Mouse (Mus musculus) left cerebral cortex, postnatal 25 days (tissue): ENCODE data around the gene Anxa7. TPM values are rescaled to one million over a fixed set of nuclear protein-coding genes. Genes with fewer than 3 reads are reported as not detected.

Source experiments
- DNase-seq, 2 experiments: peaks; one replicate each; pipeline ENCODE4 v3.0.0; 2022; ENCODE audit warnings: low spot score in 2 of 2, mixed read lengths in 1 of 2
- intact Hi-C: fragments of 180-260 bp; cut with DNase I; formaldehyde crosslinking; loops from one replicate; pipeline ENCODE4 v1.15.1; 2025
- total RNA-seq, 2 experiments: library from RNA; stranded (reverse); gene quantifications; 2 replicates each; pipeline ENCODE4 v1.2.3; 2021

Gene Anxa7
- 10 to 100 TPM; 57.5 to 58.2 TPM for total RNA-seq

DNA sequence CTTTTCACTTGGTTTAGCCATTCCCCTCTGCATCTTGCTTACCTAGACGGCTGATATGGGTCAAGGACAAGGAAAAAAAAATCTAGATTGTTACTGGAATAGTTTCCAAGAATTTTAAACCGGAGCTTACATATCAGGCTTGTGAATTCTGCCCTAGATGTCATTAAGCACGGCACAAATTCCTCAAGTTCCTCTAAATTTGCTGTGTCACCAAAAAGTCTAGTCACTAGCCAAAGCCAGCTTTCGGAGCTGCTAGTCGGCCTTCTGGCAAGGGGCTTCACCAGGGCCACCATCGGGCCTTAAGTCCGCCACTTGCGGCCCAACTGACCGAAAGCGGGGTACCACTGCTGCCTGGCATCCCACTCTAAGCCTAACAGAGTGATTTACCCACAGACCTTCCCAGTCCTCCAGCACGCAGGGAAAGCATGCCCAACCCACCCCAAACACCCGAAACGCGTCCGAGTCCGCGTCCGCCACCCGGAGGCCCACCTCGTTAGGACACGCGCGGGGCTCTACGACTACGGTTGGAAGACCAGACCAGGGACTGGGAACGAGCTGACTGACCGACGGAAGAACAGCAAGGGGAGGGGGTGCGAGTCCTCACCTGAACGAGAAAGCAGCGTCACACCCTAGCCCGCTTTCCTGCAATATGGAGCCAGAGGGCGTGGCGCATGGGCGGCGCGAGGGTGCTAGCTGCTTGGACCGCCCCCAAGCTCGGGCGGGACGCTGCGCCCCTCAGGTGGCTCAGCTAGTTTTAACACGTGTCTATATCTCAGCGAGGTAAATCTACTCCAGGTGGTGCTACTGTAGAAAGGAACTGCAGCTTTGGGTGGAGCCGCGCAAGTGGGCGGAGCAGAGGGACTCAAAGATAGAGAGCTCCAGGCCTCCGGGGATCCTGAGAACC, at the start of gene Anxa7:
Anxa7 (minus strand) TSS at position 843 of the 904 bp plus-strand sequence.
- peak; percentile 76 to 79 for DNase-seq
- intact Hi-C loops, result no loop called here

DNA sequence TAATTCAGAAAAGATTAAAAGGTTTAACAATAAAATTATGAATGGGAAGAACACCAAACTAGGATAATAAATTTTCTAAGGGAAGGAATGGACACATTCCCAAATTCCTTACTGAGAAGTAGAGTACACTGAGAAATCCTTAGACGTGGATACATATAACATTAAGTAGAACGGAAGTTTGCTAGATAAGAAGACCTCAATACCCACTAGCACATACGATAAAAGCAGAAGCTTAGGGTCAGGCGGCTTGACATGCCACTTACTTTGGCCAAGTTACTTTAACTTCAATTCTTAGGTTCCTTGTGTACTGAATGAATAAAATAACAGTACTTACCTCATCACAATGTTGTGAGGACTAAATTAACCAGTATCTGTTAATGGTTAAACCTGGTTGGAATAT, 49.7 kb upstream of the Anxa7 start:
- no peak for DNase-seq
- intact Hi-C loops, result no loop called here

DNA sequence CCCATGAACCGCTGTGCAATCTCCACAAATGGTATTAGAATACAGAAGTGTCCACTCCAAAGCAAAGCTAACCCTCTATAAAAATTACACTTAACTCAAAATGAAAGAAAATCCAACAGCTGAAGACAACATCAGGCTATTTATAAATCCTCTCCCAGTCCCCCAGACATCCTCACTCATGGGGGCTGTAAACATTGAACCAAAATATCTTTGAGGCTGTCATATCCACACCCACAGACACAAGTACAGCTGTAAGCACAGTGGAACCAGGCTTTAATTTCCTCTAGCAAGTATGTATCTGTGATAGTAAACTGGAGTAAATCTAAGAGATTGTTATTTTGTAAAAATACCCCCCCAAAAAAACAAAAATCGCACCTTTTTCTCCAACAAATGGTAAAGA, 40.2 kb upstream of the Anxa7 start:
- intact Hi-C loops, result no loop called here

DNA sequence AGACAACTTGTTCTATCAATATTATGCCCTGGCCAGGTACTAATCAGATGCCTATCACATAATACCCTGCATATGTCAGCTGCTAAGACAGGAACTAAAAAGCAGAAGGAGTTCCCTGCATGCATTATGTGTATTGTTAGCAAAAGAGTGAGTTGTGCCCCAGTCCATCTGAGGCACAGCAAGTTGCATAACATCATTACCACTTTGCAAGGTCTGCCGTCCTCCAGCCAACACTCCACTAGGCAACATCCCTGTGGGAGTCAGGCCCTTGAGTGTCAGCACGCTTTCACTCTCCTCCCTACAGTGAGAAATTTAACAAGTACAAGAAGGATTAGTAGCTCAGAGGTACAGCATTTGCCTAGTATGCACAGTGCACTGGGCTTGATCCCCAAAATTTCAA, 28.5 kb upstream of the Anxa7 start:
- peak in 1 of 2 experiments; percentile 15 for DNase-seq

More for the DNA sequence above, 40.2 kb upstream of the Anxa7 start:
- DNase-seq, result peak in 1 of 2 experiments; percentile 53

DNA sequence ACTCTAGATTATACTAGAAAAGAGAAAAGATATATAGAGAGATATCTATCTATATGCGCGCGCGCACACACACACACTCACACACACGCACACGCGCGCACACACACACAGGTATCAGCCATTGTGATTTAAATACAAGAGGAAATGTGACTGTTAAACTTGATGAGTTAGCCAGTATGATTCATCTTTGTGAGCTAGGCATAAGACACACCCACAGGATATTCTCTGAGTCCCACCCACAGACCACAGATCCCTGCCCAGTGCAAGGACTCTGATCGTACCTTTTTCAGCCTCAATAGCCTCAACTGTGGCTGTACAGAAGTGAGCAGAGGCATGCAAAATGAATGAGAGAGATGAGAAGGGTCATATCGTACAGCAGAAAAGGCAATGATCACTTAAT, 23.0 kb upstream of the Anxa7 start:
- peak in 1 of 2 experiments; percentile 22 for DNase-seq
- intact Hi-C loops, result no loop called here

More for the DNA sequence above, 28.5 kb upstream of the Anxa7 start:
- intact Hi-C loops, result no loop called here

DNA sequence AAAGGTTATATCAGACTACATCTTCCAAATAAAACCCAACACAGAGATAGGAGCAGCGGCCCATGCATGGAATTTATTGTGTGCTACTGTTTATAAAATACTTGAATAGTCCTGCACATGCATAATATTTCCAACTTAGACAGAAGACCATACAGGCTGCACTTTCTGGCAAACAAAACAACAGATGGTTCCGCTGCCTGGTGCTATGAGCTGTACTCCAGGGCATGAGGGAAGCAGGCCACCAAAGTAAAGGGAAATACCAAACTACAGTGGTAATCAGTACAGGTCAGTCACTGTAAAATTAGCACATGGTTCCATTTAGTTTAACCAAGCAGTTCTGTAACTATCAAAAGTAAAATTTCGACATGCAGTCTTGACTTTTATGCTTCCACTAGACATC, 20.0 kb upstream of the Anxa7 start:
- intact Hi-C loops, result no loop called here
- DNase-seq, result no peak

DNA sequence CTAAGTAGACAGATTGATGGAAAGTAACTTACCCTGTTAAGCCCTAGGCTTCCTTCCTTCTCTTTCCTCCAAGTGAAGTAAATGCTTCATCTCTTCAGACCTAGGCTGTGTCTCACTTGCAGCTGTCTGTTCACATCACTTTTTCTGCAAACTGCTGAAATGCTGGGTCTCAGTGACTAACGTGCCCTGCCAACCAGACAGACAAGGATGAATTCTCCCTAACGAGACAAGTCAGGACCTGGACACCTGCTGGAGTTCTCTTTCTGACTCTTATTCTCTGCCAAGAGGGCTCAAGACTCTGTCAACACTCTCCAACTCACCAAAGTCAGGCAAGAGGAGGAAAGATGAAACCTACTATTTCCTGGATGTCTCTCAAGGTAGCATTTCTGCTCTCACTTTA, 16.7 kb upstream of the Anxa7 start, which contains the start of gene Mss51:
Mss51 (minus strand) TSS at position 299 of the 400 bp plus-strand sequence.
- intact Hi-C loops, result no loop called here

DNA sequence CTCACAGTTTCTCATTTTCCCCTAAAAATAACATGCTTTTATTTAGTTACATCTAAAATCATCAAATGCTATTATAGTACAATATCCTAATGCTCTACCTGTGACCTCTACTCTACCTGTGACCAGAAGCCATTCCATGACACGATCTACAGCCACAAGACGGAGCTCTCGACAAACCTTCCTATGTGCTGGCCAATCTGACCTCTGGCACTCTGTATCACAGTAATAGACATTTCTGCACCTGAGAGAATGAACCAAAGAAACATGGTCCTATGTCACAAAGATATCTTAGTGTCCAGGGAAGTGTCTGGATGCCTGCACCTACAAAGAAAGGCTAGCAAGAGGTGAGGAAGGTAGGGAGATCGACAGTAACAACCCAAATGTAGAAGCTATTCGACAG, 6.1 kb upstream of the Anxa7 start:
- no peak for DNase-seq
- intact Hi-C loops, result no loop called here

More for the DNA sequence above, 16.7 kb upstream of the Anxa7 start, which contains the start of gene Mss51:
- DNase-seq, result no peak

DNA sequence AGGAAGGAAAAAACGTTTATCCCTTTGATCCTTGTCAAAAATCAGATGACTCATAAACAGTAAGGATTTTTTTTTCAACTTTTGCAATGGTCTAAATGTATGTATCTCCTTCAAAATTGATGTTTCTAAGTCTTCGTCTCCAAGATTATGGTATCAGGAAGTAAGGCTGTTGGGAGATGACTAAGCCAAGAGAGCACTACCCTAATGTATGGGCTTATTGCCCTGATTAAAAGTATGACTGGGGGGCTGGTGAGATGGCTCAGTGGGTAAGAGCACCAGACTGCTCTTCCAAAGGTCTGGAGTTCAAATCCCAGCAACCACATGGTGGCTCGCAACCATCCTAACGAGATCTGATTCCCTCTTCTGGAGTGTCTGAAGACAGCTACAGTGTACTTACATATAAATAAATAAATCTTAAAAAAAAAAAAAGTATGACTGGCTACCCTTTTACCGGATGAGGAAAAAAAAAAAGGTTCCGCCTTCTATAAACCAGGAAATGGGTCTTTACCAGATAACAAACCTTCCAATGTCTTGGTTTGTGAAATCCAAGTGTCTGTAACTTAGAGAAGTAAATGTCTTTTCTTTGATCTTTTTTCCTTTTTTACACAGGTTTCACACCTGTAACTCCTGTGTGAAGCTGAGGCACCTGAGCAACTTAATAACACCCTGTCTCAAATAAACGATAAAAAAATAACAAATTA, 2.3 kb upstream of the Anxa7 start:
- DNase-seq, result no peak
- intact Hi-C loops, result no loop called here

DNA sequence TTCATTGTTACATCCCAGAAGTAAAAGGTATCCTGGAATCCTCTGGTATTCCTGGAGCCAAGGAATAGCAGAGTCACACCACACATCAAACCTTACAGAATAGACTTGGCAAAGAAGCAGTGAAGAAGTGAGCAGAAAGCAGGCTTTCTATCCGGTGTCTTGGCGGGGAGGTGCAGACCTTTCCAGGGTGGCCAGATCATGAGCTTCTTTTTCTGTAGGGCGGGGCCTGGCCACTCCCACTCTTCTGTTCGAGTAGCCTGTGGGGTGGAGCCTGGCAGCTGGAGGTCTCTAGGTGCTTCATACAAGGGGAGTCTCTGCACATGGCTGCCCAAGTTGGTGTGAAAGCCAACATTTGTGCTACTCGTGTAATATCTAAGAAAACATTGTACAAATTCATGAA, 1.3 kb upstream of the Anxa7 start:
- no peak for DNase-seq
- intact Hi-C loops, result no loop called here

DNA sequence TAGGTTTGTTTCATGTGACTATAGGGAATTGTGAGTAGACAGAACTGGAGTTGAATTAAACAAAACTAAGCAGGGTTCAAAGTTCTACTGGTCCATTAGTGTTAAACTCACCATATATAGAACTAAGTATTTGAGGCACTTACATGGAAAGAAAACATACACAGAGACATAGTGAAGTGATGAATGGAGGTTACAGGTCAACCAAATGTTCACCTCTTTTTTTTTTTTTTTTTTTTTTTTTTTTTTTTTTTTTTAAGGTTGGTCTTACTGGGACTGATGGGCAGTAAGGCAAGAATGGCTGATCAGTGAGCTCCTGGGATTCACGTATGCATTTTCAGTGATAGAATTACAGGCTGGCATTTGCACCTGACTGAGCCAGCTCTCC, 254 bp upstream of the Anxa7 start:
- no peak for DNase-seq
- intact Hi-C loops, result no loop called here

DNA sequence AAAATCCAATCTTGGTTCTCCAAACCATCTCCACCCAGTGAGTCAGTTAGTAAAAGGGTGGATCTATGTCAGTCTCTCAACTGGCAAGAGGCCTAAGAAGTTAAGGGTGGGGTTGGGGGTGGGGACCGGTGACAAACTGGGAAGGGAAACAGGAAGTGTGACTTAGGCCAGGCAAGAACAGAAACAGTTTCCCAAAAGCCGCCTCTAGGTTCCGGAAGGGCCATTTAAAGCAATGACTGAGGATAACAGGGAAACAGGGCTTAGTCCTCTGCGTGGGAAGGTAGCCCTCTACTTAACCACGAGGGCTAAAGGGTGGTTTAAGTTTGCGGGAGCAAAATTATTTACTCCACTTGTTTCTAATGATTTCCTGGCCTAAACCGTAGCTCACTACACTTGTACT, 1.1 kb downstream of the Anxa7 start:
- intact Hi-C loops, result no loop called here
- DNase-seq, result peak in 1 of 2 experiments; percentile 32

DNA sequence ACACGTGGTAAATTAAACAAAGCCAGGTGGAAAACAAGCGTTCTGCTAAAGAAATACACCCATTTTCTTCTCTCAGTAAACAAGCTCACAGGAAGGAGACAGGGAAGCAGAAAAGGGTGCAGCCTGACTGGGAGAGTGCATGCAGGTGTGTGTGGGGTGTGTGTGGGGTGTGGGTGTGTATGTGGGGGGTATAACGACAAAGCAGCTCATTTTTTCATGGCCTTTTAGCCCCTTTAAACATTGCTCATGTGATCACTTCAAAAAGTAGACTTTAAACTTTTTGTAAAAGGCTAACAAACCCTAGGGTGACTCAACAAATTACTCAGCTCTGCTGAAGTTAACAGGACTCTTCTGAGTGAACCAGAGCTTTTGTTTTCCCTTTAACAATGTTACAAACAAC, 1.5 kb downstream of the Anxa7 start:
- no peak for DNase-seq
- intact Hi-C loops, result no loop called here

DNA sequence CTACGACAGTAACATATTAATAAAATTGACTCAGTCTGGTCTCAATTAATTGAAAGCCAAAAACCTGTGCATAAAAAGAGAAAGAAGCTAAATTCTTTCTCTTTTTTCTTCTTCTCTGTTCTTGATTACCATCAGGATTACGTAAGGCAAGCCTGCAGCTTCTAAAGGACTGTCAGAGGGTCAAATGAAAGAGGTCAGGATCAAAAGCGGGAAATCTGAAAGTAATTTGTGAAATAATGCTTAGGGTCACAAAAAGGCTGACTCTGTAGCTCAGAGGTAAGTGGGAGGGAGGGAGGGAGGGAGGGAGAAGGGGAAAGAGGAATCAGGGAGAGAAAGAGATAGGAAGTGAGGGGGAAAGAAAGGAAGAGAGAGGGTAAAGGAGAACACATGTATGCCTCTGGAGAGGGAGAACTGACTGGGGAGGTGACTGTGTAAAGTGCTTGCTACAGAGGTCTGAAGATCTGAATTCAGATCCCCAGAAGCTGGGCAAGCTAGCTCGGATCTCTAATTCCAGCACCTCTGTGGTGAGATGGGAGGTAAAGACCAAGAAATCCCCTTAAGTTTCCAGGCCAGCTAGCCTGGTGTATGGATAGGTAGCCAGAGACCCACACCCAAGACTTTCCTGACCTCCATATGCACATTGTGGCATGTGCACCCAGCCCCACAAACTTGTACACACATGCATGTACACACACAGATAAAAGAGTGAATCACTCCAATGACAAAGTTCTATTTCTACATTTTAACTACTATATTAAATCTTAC, 2.5 kb downstream of the Anxa7 start:
- DNase-seq, result no peak
- intact Hi-C loops, result no loop called here

DNA sequence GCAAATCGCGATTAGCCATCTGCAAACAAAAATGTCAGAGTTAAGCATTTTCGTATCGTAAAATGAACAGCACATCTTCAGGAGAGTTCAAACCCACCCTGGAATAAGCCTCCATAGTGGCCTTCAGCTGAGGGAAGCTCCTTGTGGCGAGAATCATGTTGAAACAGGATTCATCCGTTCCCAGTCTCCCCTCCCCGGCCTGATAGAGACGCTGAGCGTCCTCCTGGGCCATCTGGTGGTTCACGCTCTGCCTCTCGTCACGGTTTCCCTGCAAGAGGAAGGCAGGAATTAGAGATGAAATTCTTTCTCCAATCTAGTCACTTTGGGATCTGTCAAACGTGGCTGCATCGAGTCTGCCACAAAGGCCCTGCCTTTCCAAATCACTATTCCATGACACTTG, 19.7 kb downstream of the Anxa7 start:
- no peak for DNase-seq
- intact Hi-C loops, result no loop called here

DNA sequence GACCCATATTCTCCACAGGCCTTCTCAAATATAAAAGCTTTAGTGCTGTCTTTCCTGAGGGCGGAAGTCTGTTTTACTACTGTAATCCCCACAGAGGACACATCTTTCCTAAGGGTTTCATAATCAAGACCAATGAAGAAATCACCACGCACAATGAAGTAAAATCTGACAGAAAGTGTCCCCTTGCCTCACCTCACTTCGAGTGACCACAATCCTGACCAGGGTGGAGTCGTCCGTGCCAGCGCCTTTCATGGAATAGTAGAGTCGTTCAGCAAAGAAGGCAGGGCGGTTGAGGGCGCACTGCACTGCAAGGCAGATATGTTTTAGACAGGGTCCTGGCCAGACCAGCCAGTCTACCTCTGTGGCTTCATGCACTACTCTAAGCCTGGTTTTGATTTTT, 21.6 kb downstream of the Anxa7 start:
- DNase-seq, result no peak
- intact Hi-C loops, result no loop called here

DNA sequence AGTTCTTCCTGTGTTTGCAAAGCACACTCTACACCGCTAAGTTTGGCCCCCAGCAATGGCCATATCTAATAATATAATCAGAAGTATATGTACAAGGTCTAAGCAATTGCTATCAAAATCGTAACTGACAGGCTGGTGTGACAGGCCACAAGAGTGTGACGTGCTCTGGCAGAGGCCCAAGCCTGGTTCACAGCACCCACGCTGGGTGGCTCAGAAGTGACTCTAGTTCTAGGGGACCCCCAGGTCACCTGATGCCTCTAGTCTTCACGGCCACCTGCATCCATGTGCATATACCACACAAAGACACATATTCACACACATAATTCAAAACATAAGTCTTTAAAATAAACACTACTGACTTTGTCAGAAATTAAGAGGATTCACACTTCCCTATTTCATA, 27.0 kb downstream of the Anxa7 start:
- intact Hi-C loops, result no loop called here
- no peak for DNase-seq

DNA sequence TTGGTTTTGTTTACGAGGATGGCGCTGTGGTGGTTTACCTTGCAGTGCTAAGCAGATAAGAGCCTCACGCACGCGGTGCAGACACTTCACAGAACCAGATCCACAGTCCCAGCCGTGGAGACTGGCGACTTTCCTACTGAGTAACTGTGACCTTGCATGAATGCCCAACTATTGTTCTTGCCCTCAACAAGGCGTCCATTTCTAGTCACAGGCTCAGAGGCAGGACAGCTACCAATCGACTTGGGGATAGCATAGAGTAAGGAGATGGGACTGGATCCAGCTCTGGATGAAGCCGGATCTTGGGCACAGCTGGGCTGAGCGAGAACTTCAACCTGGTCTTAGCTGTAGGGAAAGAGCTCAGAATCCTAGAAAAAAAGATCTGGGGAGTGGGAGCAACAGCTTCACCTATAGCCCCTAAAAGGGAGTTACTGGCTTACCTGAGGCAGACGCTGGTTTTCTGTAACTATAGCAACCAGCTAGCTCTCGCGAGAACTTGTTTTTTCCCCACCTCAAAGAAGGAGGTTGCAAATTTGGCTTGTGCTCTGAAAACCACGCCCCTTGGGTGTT, 28.1 kb downstream of the Anxa7 start, which contains the start of gene Cfap70:
Cfap70 (minus strand) TSS at position 462 of the 567 bp plus-strand sequence.
- DNase-seq, result peak; percentile 52 to 76
- intact Hi-C loops, result no loop called here

DNA sequence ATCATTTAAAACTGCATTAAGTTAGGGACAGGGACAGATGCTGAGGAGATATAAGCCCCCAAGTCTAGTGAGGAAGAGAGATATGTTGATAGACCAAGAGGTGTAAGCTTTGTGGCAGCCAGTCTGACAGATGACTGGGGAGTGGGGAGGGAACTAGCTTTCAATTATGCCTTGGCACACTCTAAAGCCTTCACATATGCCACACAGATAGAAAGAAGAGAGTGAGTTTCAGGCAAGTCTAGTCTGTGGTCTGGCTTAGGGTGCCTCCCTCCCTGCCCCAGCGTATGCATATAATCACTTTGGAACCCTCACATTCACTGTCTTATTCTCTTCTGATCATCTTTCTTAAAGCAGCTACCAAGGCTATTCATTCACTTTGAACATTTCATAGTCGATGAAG, 28.6 kb downstream of the Anxa7 start:
- peak in 1 of 2 experiments; percentile 11 for DNase-seq
- intact Hi-C loops, result no loop called here

DNA sequence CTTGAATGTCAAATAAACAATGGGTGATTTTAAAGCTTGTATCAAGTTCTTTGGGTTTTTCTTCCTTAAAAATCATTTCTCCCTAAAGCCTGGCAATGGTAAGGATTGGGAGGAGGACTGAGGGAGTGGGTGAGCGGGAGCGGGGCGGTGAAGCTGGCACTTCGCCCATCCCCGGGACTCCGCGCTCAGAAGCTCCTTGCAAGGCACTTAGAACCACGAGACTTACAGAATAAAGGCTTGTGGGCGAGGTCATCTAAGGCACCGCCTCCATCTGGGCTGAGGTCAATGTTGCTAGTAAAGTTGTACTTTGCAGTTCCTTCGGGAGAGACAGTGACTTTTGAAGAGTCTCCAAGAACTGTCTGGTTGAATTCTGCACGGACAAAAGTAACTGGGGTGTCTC, 32.7 kb downstream of the Anxa7 start:
- peak; percentile 34 to 67 for DNase-seq
- intact Hi-C loops, result loop anchor here (5.0 kb wide), 1 partner anchor 45 kb away; no protein-coding TSS in a partner anchor
